Mouse (Mus musculus) liver, adult 2 months (tissue): ENCODE results near the gene Cd300lg.

Experiments used
- CTCF ChIP-seq: fragments of 200-500 bp; IDR thresholded peaks from 2 replicates; pipeline ENCODE4 v1.5.1; 2011; ENCODE audit warnings: low read depth, low read length, control low read depth
- POLR2A ChIP-seq: fragments of 200-500 bp; IDR thresholded peaks from 2 replicates; pipeline ENCODE4 v1.6.1; 2011; ENCODE audit warnings: low read length, control low read depth; ENCODE audit not compliant: insufficient read depth; ENCODE audit errors: extremely low read depth

DNA sequence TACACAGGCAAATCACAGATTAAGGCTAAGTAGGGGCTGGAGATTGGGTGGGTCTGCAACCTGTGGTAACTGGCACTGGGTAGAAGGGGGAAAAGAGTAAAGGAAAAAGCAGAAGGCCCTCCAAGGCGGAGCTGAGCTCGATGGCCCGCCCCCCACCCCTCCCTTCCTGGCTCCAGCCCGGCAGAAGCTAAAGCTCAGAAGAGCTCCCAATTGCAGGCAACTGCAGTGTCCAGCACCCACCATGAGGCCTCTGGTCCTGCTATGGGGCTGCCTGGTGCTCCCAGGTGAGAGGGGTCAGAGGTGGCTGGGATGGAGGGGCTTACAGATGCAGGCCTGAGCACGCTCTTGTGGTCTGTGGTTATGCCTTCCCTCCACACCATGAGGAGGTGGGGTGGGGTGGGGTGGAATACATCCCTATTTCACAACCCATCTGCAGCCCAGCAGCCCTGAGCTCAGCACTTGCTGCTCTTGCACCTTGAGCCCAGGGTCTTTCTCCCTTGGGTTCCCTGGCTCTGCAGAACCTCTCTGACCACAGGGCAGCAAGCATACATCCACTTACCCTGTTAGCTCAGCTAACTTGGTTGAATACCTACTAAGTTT is at the start of gene Cd300lg:
- no peak for TF ChIP-seq CTCF
- TF ChIP-seq POLR2A: 0 out of 2 replicates have a peak, but pooled peaks have one; percentile 19
